Mouse (Mus musculus): ENCODE measurements at regions not wholly inside any gene's neighbourhood (a gene's known extent, or its start where the extent isn't known, plus 50 kb on each side); places are given as distances from the start of the nearest gene placed in this dataset.
A peak's percentile ranks its signal among the peaks of the same experiment; 100 is the strongest.

GRCm38 (mm10) chr8:78124248-78124647, 88.8 kb upstream of the Ttc29 start:
- no peak for TF ChIP-seq POLR2A (IDR thresholded peaks at IDR 0.05; ENCODE audit: extremely low read depth, insufficient read depth, low read length)
- TF ChIP-seq CTCF (IDR thresholded peaks at IDR 0.05; ENCODE audit: low read depth, low read length): peak; percentile 39; the same call in 1 of the 2 replicates
